Mouse (Mus musculus): ENCODE measurements around the gene Mcf2l.

DNA sequence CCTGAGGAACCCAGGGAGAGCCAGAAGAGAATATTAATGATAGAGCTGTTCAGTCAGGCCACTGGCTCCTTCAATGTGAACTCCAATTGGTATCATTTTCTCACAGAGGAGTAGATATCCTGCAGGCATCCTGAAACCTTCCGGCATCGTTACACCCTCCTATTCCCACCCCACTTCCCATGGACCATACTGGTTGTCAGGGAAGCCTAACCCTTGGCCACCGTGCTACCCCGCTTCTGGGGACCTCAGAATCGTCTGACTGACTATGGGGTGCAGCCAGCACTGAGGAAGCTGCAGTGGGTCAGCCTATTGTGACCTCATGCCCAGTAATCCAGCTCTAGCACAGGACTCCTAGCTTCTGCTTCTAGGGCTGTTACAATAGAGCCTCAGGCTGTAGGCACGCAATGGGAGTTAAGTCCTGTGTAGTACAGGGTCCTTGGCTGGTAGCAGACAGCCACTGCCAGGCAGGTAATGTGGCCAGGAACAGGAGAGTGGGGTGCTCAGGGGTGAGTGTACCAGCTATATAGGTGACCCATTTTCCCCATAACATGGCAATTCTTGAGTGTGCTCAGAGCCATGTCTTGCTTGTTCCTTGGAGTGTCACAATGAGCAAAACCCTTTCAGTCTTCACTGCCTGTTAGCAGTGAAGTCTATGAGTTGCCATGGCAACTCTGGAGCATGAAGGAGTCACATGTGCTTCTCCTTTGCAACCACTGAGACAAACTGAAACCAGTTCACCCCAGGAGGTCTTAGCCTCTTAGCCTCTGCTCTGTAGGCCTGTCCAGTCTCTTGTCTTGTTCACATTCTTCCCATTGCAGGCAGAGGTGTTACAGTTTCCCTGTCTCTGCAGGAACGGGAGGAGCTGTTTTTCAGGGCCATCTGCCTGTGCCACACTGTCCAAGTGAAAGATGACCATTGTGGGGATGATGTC, 41.7 kb upstream of the Mcf2l start:
- TF ChIP-seq POLR2A (IDR thresholded peaks at IDR 0.05; ENCODE audit: control insufficient read depth, extremely low read depth, insufficient read depth, low read length, poor library complexity) (no peak), CTCF (IDR thresholded peaks at IDR 0.05; ENCODE audit: borderline replicate concordance, control insufficient read depth, extremely low read depth, insufficient read depth, low read length, poor library complexity) (no peak)

Data from thymus, adult 2 months (tissue).